Mouse (Mus musculus) liver, adult 2 months (tissue): ENCODE data around the gene Dnaaf1. TPM values are rescaled to one million over a fixed set of nuclear protein-coding genes. Genes with fewer than 3 reads are reported as not detected.

ENCODE experiments used
- DNase-seq: peaks from one replicate; pipeline ENCODE4 v3.0.0-alpha.2; 2011; ENCODE audit warnings: low read depth, low spot score; ENCODE audit errors: extremely low read depth
- H3K27ac ChIP-seq: fragments of 200-500 bp; replicated peaks from 2 replicates; pipeline ENCODE4 v1.5.1; 2012; ENCODE audit warnings: low read depth, mild to moderate bottlenecking, control low read depth, inconsistent platforms, low read length; ENCODE audit not compliant: insufficient read depth
- H3K27me3 ChIP-seq: fragments of 200-500 bp; 2 replicates; pipeline ENCODE4 v1.6.1; 2012; ENCODE audit warnings: mild to moderate bottlenecking, moderate library complexity, low read length, inconsistent platforms; ENCODE audit not compliant: control insufficient read depth, insufficient read depth
- H3K36me3 ChIP-seq: fragments of 200-500 bp; 2 replicates; pipeline ENCODE4 v1.6.1; 2012; ENCODE audit warnings: low read length, inconsistent platforms; ENCODE audit not compliant: control insufficient read depth, insufficient read depth
- H3K4me1 ChIP-seq: fragments of 200-500 bp; 2 replicates; pipeline ENCODE4 v1.6.1; 2011; ENCODE audit warnings: low read length; ENCODE audit not compliant: control insufficient read depth, insufficient read depth
- H3K4me3 ChIP-seq: fragments of 200-500 bp; 2 replicates; pipeline ENCODE4 v1.5.1; 2011; ENCODE audit warnings: low read depth, mild to moderate bottlenecking, control low read depth, low read length, moderate library complexity; ENCODE audit not compliant: insufficient read depth
- H3K79me2 ChIP-seq: fragments of 200-500 bp; 2 replicates; pipeline ENCODE4 v1.6.1; 2012; ENCODE audit warnings: inconsistent platforms, mild to moderate bottlenecking, low read length, moderate library complexity; ENCODE audit not compliant: control insufficient read depth, insufficient read depth
- H3K9ac ChIP-seq: fragments of 200-500 bp; 2 replicates; pipeline ENCODE4 v1.6.1; 2012; ENCODE audit warnings: low read depth, mild to moderate bottlenecking, control low read depth, inconsistent platforms, low read length
- CTCF ChIP-seq: fragments of 200-500 bp; IDR thresholded peaks from 2 replicates; pipeline ENCODE4 v1.5.1; 2011; ENCODE audit warnings: low read depth, low read length, control low read depth
- POLR2A ChIP-seq: fragments of 200-500 bp; IDR thresholded peaks from 2 replicates; pipeline ENCODE4 v1.6.1; 2011; ENCODE audit warnings: low read length, control low read depth; ENCODE audit not compliant: insufficient read depth; ENCODE audit errors: extremely low read depth
- WGBS: fragments of 180-500 bp; shearing (Covaris S2); methylation state at CpG from one replicate; pipeline ENCODE4 v1.1.7; 2018; 5-methylcytosine and 5-hydroxymethylcytosine counted together
- polyA plus RNA-seq: library from polyadenylated mRNA; depleted of rRNA; stranded (reverse); fragments of >200 nt; gene quantifications from 2 replicates; pipeline ENCODE4 v1.2.3, GENCODE M21; 2012
- total RNA-seq: library from RNA; depleted of rRNA; stranded (reverse); fragments of >200 nt; gene quantifications from 2 replicates; pipeline ENCODE4 v1.2.3, GENCODE M21; 2014

The Dnaaf1 gene
- total and polyA plus RNA-seq, 2 experiments = not detected

- WGBS = 55% methylated on average over 5 of the region's 5 CpGs
- no peaks in the 10 kb centered on the region for H3K36me3 ChIP-seq
- no peak for DNase-seq
- H3K79me2 ChIP-seq = no peaks in the 10 kb centered on the region
- TF ChIP-seq CTCF = no peak
- TF ChIP-seq POLR2A = no peak
- H3K27ac ChIP-seq = no peak overlapping the region
- H3K4me3 ChIP-seq = no peak overlapping the region
- no peak overlapping the region for H3K9ac ChIP-seq
- H3K4me1 ChIP-seq = peaks cover 6% of the 10 kb centered on the region
- H3K27me3 ChIP-seq = no peaks in the 10 kb centered on the region
Measured at GRCm38 (mm10) chr8:119618887-119619286, 43.9 kb downstream of the Dnaaf1 start.

- H3K9ac ChIP-seq = no peak overlapping the region
- WGBS = 80% methylated on average over 6 of the region's 6 CpGs
- H3K4me3 ChIP-seq = no peak overlapping the region
- no peaks in the 10 kb centered on the region for H3K79me2 ChIP-seq
- TF ChIP-seq POLR2A (no peak), CTCF (no peak)
- H3K27me3 ChIP-seq = no peaks in the 10 kb centered on the region
- no peak for DNase-seq
- no peak overlapping the region for H3K27ac ChIP-seq
- H3K36me3 ChIP-seq = no peaks in the 10 kb centered on the region
- peaks cover 6% of the 10 kb centered on the region for H3K4me1 ChIP-seq
Measured at GRCm38 (mm10) chr8:119620116-119620840, 45.2 kb downstream of the Dnaaf1 start.

- DNase-seq = no peak
- peaks cover 6% of the 10 kb centered on the region for H3K4me1 ChIP-seq
- no peaks in the 10 kb centered on the region for H3K79me2 ChIP-seq
- no peak overlapping the region for H3K9ac ChIP-seq
- no peaks in the 10 kb centered on the region for H3K36me3 ChIP-seq
- H3K4me3 ChIP-seq = no peak overlapping the region
- H3K27ac ChIP-seq = no peak overlapping the region
- 89% methylated on average over 14 of the region's 14 CpGs for WGBS
- no peak for TF ChIP-seq CTCF
- no peak for TF ChIP-seq POLR2A
- H3K27me3 ChIP-seq = no peaks in the 10 kb centered on the region
Measured at GRCm38 (mm10) chr8:119620848-119621465, 45.9 kb downstream of the Dnaaf1 start.

GRCm38 (mm10) chr8:119622555-119622954 is 47.5 kb downstream of the Dnaaf1 start:
- DNase-seq = no peak
- 77% methylated on average over 4 of the region's 4 CpGs for WGBS
- Histone ChIP-seq H3K36me3 (no peaks in the 10 kb centered on the region), H3K9ac (no peak overlapping the region), H3K27ac (no peak overlapping the region), H3K27me3 (no peaks in the 10 kb centered on the region), H3K4me1 (peaks cover 2% of the 10 kb centered on the region), H3K79me2 (no peaks in the 10 kb centered on the region), H3K4me3 (no peak overlapping the region)
- TF ChIP-seq POLR2A (no peak), CTCF (no peak)

GRCm38 (mm10) chr8:119623061-119623460 is 48.0 kb downstream of the Dnaaf1 start:
- no peaks in the 10 kb centered on the region for H3K27me3 ChIP-seq
- H3K79me2 ChIP-seq = no peaks in the 10 kb centered on the region
- no peak for DNase-seq
- no peak overlapping the region for H3K27ac ChIP-seq
- no peaks in the 10 kb centered on the region for H3K4me1 ChIP-seq
- H3K9ac ChIP-seq = no peak overlapping the region
- TF ChIP-seq POLR2A (no peak), CTCF (no peak)
- H3K4me3 ChIP-seq = no peak overlapping the region
- no peaks in the 10 kb centered on the region for H3K36me3 ChIP-seq
- 85% methylated on average over 8 of the region's 8 CpGs for WGBS

GRCm38 (mm10) chr8:119623744-119624143 is 48.7 kb downstream of the Dnaaf1 start:
- Histone ChIP-seq H3K27ac (no peak overlapping the region), H3K4me1 (no peaks in the 10 kb centered on the region), H3K79me2 (no peaks in the 10 kb centered on the region), H3K27me3 (no peaks in the 10 kb centered on the region), H3K9ac (no peak overlapping the region), H3K36me3 (no peaks in the 10 kb centered on the region), H3K4me3 (no peak overlapping the region)
- TF ChIP-seq CTCF (no peak), POLR2A (no peak)
- 81% methylated on average over 1 of the region's 1 CpGs for WGBS
- no peak for DNase-seq
